Mouse (Mus musculus): ENCODE measurements around the gene Gsta4. TPM values are rescaled to one million over a fixed set of nuclear protein-coding genes. Genes with fewer than 3 reads are reported as not detected.

Gene Gsta4
- polyA plus RNA-seq (2012; rRNA removed) = 10.6 and 16.4 TPM in 2 replicates

GRCm38 (mm10) chr9:78182474-78182873 is at the start of gene Gsta4:
Gene Gsta4, plus strand, starts transcription at chr9:78182774.

GRCm38 (mm10) chr9:78230461-78230860 is 47.9 kb downstream of the Gsta4 start, which contains the start of gene Gsta1:
Gene Gsta1, plus strand, starts transcription at chr9:78230656.

GRCm38 (mm10) chr9:78256914-78257313 is 74.3 kb downstream of the Gsta4 start, which contains the start of gene Gm3776:
Gene Gm3776, plus strand, starts transcription at chr9:78257129.

Other genes starting within 250 kb of the Gsta4 start
- gene Gcm1, start 130.8 kb upstream of the Gsta4 start, polyA plus RNA-seq (2012; rRNA removed) = not detected in 2 replicates
- 87.3 and 87.4 TPM in 2 replicates for gene Fbxo9, start 73.7 kb upstream of the Gsta4 start, polyA plus RNA-seq (2012; rRNA removed)
- 40.4 and 40.8 TPM in 2 replicates for gene Ick, start 73.6 kb upstream of the Gsta4 start, polyA plus RNA-seq (2012; rRNA removed)
- not detected in 2 replicates for gene Gsta1, start 47.9 kb downstream of the Gsta4 start, polyA plus RNA-seq (2012; rRNA removed)
- gene Gm3776, start 74.4 kb downstream of the Gsta4 start, polyA plus RNA-seq (2012; rRNA removed) = not detected in 2 replicates
- gene Gm10639, start 107.1 kb downstream of the Gsta4 start, polyA plus RNA-seq (2012; rRNA removed) = not detected in 2 replicates
- gene Omt2a, start 132.0 kb downstream of the Gsta4 start, polyA plus RNA-seq (2012; rRNA removed) = not detected in 2 replicates
- gene Omt2b, start 144.8 kb downstream of the Gsta4 start, polyA plus RNA-seq (2012; rRNA removed) = not detected in 2 replicates
- gene Gsta2, start 173.0 kb downstream of the Gsta4 start, polyA plus RNA-seq (2012; rRNA removed) = not detected in 2 replicates
- 3.7 and 4.6 TPM in 2 replicates for gene Dppa5a, start 185.4 kb downstream of the Gsta4 start, polyA plus RNA-seq (2012; rRNA removed)
- 3.3 and 3.5 TPM in 2 replicates for gene Ooep, start 196.0 kb downstream of the Gsta4 start, polyA plus RNA-seq (2012; rRNA removed)
- 0.45 and 0.66 TPM in 2 replicates for gene Ddx43, start 213.0 kb downstream of the Gsta4 start, polyA plus RNA-seq (2012; rRNA removed)

Data from central nervous system, embryonic 18 days (tissue).